Mouse (Mus musculus) kidney, adult 2 months (tissue): Measurements from ENCODE around the gene Trub2. TPM values are rescaled to one million over a fixed set of nuclear protein-coding genes. Genes with fewer than 3 reads are reported as not detected.

Experiments used
- DNase-seq: peaks from one replicate; pipeline ENCODE4 v3.0.0; 2021
- H3K27ac ChIP-seq: fragments of 200-500 bp; 2 replicates; pipeline ENCODE4 v1.5.1; 2012; ENCODE audit warnings: low read depth, low read length, control low read depth, inconsistent platforms; ENCODE audit not compliant: insufficient read depth
- H3K27me3 ChIP-seq: fragments of 200-500 bp; replicated peaks from 2 replicates; pipeline ENCODE4 v1.6.1; 2012; ENCODE audit warnings: mild to moderate bottlenecking, moderate library complexity, low read length, inconsistent platforms; ENCODE audit not compliant: control insufficient read depth, insufficient read depth
- H3K36me3 ChIP-seq: fragments of 200-500 bp; 2 replicates; pipeline ENCODE4 v1.6.1; 2012; ENCODE audit warnings: mild to moderate bottlenecking, moderate library complexity, low read length, inconsistent platforms; ENCODE audit not compliant: control insufficient read depth, insufficient read depth
- H3K4me1 ChIP-seq: fragments of 200-500 bp; 2 replicates; pipeline ENCODE4 v1.6.1; 2011; ENCODE audit warnings: low read length; ENCODE audit not compliant: control insufficient read depth, insufficient read depth
- H3K4me3 ChIP-seq: fragments of 200-500 bp; 2 replicates; pipeline ENCODE4 v1.5.1; 2011; ENCODE audit warnings: mild to moderate bottlenecking, low read depth, low read length, control low read depth; ENCODE audit not compliant: insufficient read depth
- CTCF ChIP-seq: fragments of 200-500 bp; conservative IDR thresholded peaks from 2 replicates; pipeline ENCODE4 v1.5.1; 2011; ENCODE audit warnings: low read depth, mild to moderate bottlenecking, control low read depth, low read length, moderate library complexity, mixed read lengths; ENCODE audit not compliant: insufficient read depth, insufficient read length
- POLR2A ChIP-seq: fragments of 200-500 bp; IDR thresholded peaks from one replicate; pipeline ENCODE4 v1.6.1; 2011; ENCODE audit warnings: low read depth, low read length, control low read depth
- WGBS: fragments of 180-500 bp; shearing (Covaris S2); methylation state at CpG from one replicate; pipeline ENCODE4 v1.1.7; 2018; 5-methylcytosine and 5-hydroxymethylcytosine counted together
- polyA plus RNA-seq: library from polyadenylated mRNA; depleted of rRNA; stranded (reverse); fragments of >200 nt; gene quantifications from 2 replicates; pipeline ENCODE4 v1.2.3, GENCODE M21; 2012

Trub2 gene
- polyA plus RNA-seq, 1 experiment, result 32.7 TPM

GRCm38 (mm10) chr2:29729500-29729899 is 58.8 kb downstream of the Trub2 start:
- H3K4me1 ChIP-seq, result no peaks in the 10 kb centered on the region
- no peak for TF ChIP-seq POLR2A
- no peak for TF ChIP-seq CTCF
- H3K27ac ChIP-seq, result no peak overlapping the region
- H3K4me3 ChIP-seq, result no peak overlapping the region
- DNase-seq, result no peak
- 62% methylated on average over 2 of the region's 2 CpGs for WGBS
- H3K36me3 ChIP-seq, result peaks cover 2% of the 10 kb centered on the region
- no peaks in the 10 kb centered on the region for H3K27me3 ChIP-seq

- Histone ChIP-seq H3K36me3 (peaks cover 2% of the 10 kb centered on the region), H3K4me3 (no peak overlapping the region)
Measured at GRCm38 (mm10) chr2:29724664-29725365, 63.5 kb downstream of the Trub2 start.

GRCm38 (mm10) chr2:29723132-29723531 is 65.2 kb downstream of the Trub2 start:
- no peak overlapping the region for H3K27ac ChIP-seq
- no peaks in the 10 kb centered on the region for H3K27me3 ChIP-seq
- peaks cover 2% of the 10 kb centered on the region for H3K36me3 ChIP-seq
- no peaks in the 10 kb centered on the region for H3K4me1 ChIP-seq
- TF ChIP-seq POLR2A (no peak), CTCF (no peak)
- WGBS, result 92% methylated on average over 3 of the region's 3 CpGs
- DNase-seq, result no peak
- no peak overlapping the region for H3K4me3 ChIP-seq

More at GRCm38 (mm10) chr2:29724664-29725365, 63.5 kb downstream of the Trub2 start:
- no peak for DNase-seq
- no peak overlapping the region for H3K27ac ChIP-seq
- no peaks in the 10 kb centered on the region for H3K4me1 ChIP-seq
- WGBS, result 72% methylated on average over 5 of the region's 5 CpGs
- TF ChIP-seq POLR2A (no peak), CTCF (no peak)
- no peaks in the 10 kb centered on the region for H3K27me3 ChIP-seq

GRCm38 (mm10) chr2:29718581-29718980 is 69.7 kb downstream of the Trub2 start:
- H3K4me3 ChIP-seq, result no peak overlapping the region
- no peak for DNase-seq
- H3K4me1 ChIP-seq, result 0 out of 2 replicates have a peak, but pooled peaks cover 2% of the 10 kb centered on the region
- H3K27ac ChIP-seq, result no peak overlapping the region
- TF ChIP-seq POLR2A (no peak), CTCF (no peak)
- no peaks in the 10 kb centered on the region for H3K36me3 ChIP-seq
- WGBS, result 80% methylated on average over 5 of the region's 5 CpGs
- H3K27me3 ChIP-seq, result no peaks in the 10 kb centered on the region

GRCm38 (mm10) chr2:29716691-29717090 is 71.6 kb downstream of the Trub2 start:
- H3K27me3 ChIP-seq, result no peaks in the 10 kb centered on the region
- DNase-seq, result peak; percentile 85
- no peak for TF ChIP-seq CTCF
- no peak overlapping the region for H3K27ac ChIP-seq
- 0 out of 2 replicates have a peak, but pooled peaks cover 2% of the 10 kb centered on the region for H3K4me1 ChIP-seq
- no peaks in the 10 kb centered on the region for H3K36me3 ChIP-seq
- 18% methylated on average over 6 of the region's 6 CpGs for WGBS
- H3K4me3 ChIP-seq, result no peak overlapping the region

GRCm38 (mm10) chr2:29716143-29716542 is 72.2 kb downstream of the Trub2 start:
- H3K4me1 ChIP-seq, result 0 out of 2 replicates have a peak, but pooled peaks cover 2% of the 10 kb centered on the region
- H3K36me3 ChIP-seq, result no peaks in the 10 kb centered on the region
- no peak overlapping the region for H3K4me3 ChIP-seq
- no peak overlapping the region for H3K27ac ChIP-seq
- H3K27me3 ChIP-seq, result no peaks in the 10 kb centered on the region
- DNase-seq, result no peak
- 49% methylated on average over 7 of the region's 7 CpGs for WGBS
- TF ChIP-seq CTCF (no peak), POLR2A (no peak)

- no peaks in the 10 kb centered on the region for H3K27me3 ChIP-seq
- WGBS, result 89% methylated on average over 5 of the region's 5 CpGs
- no peak overlapping the region for H3K27ac ChIP-seq
- DNase-seq, result no peak
- 0 out of 2 replicates have a peak, but pooled peaks cover 2% of the 10 kb centered on the region for H3K4me1 ChIP-seq
- no peak overlapping the region for H3K4me3 ChIP-seq
- TF ChIP-seq CTCF (no peak), POLR2A (no peak)
- no peaks in the 10 kb centered on the region for H3K36me3 ChIP-seq
Measured at GRCm38 (mm10) chr2:29714127-29714526, 74.2 kb downstream of the Trub2 start.
